Mouse (Mus musculus) adrenal gland, adult (tissue): ENCODE results near the gene 1700021F07Rik.

Experiments used
- DNase-seq, 2 experiments: peaks; one replicate each; pipeline ENCODE4 v3.0.0; 2022 to 2023; ENCODE audit warnings: low spot score in 1 of 2; ENCODE audit not compliant: inconsistent age in 2 of 2

Gene 1700021F07Rik

DNA sequence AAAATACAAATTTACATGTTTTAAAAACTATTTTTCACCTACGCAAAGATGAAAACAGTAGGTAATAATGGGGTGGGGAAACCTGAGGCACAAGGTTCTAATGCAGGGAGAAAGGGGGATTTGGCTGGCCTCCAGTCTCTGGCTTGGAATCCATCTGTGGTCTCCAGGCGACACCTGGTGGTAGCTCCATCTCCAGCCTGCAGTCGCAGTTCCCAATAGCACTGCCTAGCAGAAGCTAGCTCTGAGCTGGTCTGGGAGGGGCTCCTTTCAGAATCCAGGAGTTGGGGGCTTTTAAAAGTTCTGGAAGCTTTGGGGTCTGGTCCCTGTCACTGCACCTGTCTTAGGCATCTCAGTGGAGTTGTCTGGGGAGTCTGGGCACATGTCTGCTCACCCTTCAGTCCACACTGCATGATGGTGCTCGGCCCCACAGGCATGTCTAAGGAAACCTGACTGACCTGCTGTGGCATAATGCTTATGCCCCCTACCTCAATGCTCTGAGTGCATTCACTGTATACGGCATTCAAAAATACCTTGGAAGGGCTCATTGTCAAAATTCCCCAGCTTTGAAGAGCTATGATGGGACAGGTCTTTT, 39.6 kb downstream of the 1700021F07Rik start:
- DNase-seq = peak; percentile 44 to 85

DNA sequence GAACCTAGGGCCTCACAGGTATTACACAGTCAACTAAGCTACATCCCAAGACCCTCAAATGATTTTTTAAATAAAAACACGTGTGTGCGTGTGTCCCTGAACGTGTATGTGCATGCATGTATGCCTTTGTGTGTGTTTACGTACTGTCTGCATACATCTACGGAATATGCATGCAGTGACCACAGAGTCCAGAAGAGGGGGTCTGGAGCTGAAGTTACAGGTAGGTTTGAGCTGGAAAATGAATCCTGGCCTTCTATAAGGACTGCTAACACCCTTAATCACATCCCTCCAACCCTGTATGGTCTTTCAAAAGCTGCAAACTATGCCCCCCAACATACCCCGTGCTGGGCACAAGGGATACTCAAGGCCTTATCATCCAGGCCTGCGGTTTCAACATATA, 41.0 kb downstream of the 1700021F07Rik start:
- no peak for DNase-seq

- no peak for DNase-seq
These were observed 41.8 kb downstream of the 1700021F07Rik start for GRCm38 (mm10) chr2:173564179-173564578.
